Mouse (Mus musculus) cerebellum, adult 2 months (tissue): ENCODE measurements around the gene Dixdc1.

Source experiments
- CTCF ChIP-seq: fragments of 200-500 bp; IDR thresholded peaks from 2 replicates; pipeline ENCODE4 v1.5.1; 2011; ENCODE audit warnings: low read depth, mild to moderate bottlenecking, control low read depth, low read length, moderate library complexity, borderline replicate concordance; ENCODE audit not compliant: insufficient read depth
- POLR2A ChIP-seq: fragments of 200-500 bp; IDR thresholded peaks from 2 replicates; pipeline ENCODE4 v1.6.1; 2011; ENCODE audit warnings: low read length, control low read depth, borderline replicate concordance; ENCODE audit not compliant: insufficient read depth

- TF ChIP-seq CTCF = peak; percentile 76
- TF ChIP-seq POLR2A = no peak
Observed at GRCm38 (mm10) chr9:50709108-50709507, 30.2 kb downstream of the Dixdc1 start.
